Comparison of ENCODE assay signal across 10 mouse cellular contexts in the genomic region with DNA sequence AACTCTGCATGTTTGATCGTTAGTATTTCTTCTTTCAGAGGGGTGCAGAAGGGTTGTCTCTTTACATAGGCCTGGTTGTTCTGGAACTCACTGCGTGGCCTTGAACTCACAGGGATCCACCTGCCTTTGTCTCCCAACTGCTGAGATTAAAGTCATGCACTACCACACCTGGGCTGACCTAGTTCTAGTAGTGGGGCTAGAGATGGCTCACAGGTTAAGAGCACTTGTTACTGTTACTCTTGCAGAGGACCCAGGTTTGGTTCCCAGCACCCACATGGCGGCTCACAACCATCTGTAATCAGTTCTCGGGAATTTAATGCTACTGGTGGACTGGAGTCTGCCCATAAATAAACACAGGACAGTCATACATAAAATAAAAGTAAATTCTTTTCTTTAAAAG.
"Had no signal": no experiment of that assay in that cellular context is flagged by ENCODE, and none has a peak within 500 bp of the region (broad histone marks: within the 10 kb centered on the region; RNA-seq: fewer than 3 reads in every experiment).

No protein-coding gene starts in this region.

- H3K27ac ChIP-seq: kidney, postnatal 0 days; liver, embryonic 14.5 days had no signal

- H3K4me3 ChIP-seq: limb, embryonic 13.5 days had no signal

- H3K27me3 ChIP-seq: limb, embryonic 13.5 days had no signal

- H3K9ac ChIP-seq: limb, embryonic 13.5 days; liver, embryonic 14.5 days had no signal

- H3K4me2 ChIP-seq: limb, embryonic 13.5 days had no signal

- DNase-seq: kidney, postnatal 36 days; left cerebral cortex, postnatal 4 days; lung, adult 18-20 months; midbrain, embryonic 14.5 days; right cerebral cortex, adult 18-20 months; right cerebral cortex, postnatal 25 days; thymus, postnatal 36 days had no signal

- H3K9me3 ChIP-seq: limb, embryonic 13.5 days had no signal
